Mouse (Mus musculus): ENCODE data around the gene Ap5z1. TPM values are rescaled to one million over a fixed set of nuclear protein-coding genes. Genes with fewer than 3 reads are reported as not detected.

Gene Ap5z1
- polyA plus RNA-seq, 1 experiment from 2014 or later = 8.7 TPM

GRCm38 (mm10) chr5:142421886-142422285 is 41.9 kb upstream of the Ap5z1 start:
- Histone ChIP-seq H3K4me3 (ENCODE audit: low read depth, low read length) (no peak overlapping the region), H3K4me2 (ENCODE audit: low read depth, low read length) (no peak overlapping the region), H3K9me3 (ENCODE audit: control insufficient read depth, low read length) (no peaks in the 10 kb centered on the region), H3K27ac (replicated peaks; ENCODE audit: low read depth, low read length) (no peak overlapping the region), H3K9ac (ENCODE audit: low read depth, low read length) (no peak overlapping the region), H3K36me3 (ENCODE audit: control insufficient read depth, insufficient read depth, low read length) (peaks cover 28% of the 10 kb centered on the region; the same call in 1 of the 2 replicates), H3K4me1 (ENCODE audit: control insufficient read depth, insufficient read depth, low read length) (peaks cover 20% of the 10 kb centered on the region), H3K27me3 (replicated peaks; ENCODE audit: control insufficient read depth, insufficient read depth, low read length) (no peaks in the 10 kb centered on the region)
- ATAC-seq (ENCODE audit: low read depth) (no peak), DNase-seq (ENCODE audit: low spot score) (no peak)
- WGBS = 80% methylated on average over 5 of the region's 5 CpGs

GRCm38 (mm10) chr5:142423141-142423540 is 40.6 kb upstream of the Ap5z1 start:
- Histone ChIP-seq H3K4me2 (ENCODE audit: low read depth, low read length) (no peak overlapping the region), H3K27ac (replicated peaks; ENCODE audit: low read depth, low read length) (no peak overlapping the region), H3K4me1 (ENCODE audit: control insufficient read depth, insufficient read depth, low read length) (peaks cover 20% of the 10 kb centered on the region), H3K4me3 (ENCODE audit: low read depth, low read length) (no peak overlapping the region), H3K36me3 (ENCODE audit: control insufficient read depth, insufficient read depth, low read length) (0 out of 2 replicates have a peak, but pooled peaks cover 22% of the 10 kb centered on the region), H3K27me3 (replicated peaks; ENCODE audit: control insufficient read depth, insufficient read depth, low read length) (no peaks in the 10 kb centered on the region), H3K9me3 (ENCODE audit: control insufficient read depth, low read length) (no peaks in the 10 kb centered on the region), H3K9ac (ENCODE audit: low read depth, low read length) (no peak overlapping the region)
- no peak for DNase-seq (ENCODE audit: low spot score)
- WGBS = 82% methylated on average over 10 of the region's 10 CpGs
- ATAC-seq (ENCODE audit: low read depth) = no peak

GRCm38 (mm10) chr5:142423701-142424100 is 40.0 kb upstream of the Ap5z1 start:
- H3K27ac ChIP-seq (replicated peaks; ENCODE audit: low read depth, low read length) = no peak overlapping the region

GRCm38 (mm10) chr5:142424627-142425349 is 39.0 kb upstream of the Ap5z1 start:
- no peak overlapping the region for H3K9ac ChIP-seq (ENCODE audit: low read depth, low read length)

More at GRCm38 (mm10) chr5:142423701-142424100, 40.0 kb upstream of the Ap5z1 start:
- Histone ChIP-seq H3K4me3 (ENCODE audit: low read depth, low read length) (no peak overlapping the region), H3K9me3 (ENCODE audit: control insufficient read depth, low read length) (no peaks in the 10 kb centered on the region), H3K9ac (ENCODE audit: low read depth, low read length) (no peak overlapping the region), H3K4me1 (ENCODE audit: control insufficient read depth, insufficient read depth, low read length) (peaks cover 20% of the 10 kb centered on the region), H3K36me3 (ENCODE audit: control insufficient read depth, insufficient read depth, low read length) (0 out of 2 replicates have a peak, but pooled peaks cover 22% of the 10 kb centered on the region), H3K4me2 (ENCODE audit: low read depth, low read length) (no peak overlapping the region), H3K27me3 (replicated peaks; ENCODE audit: control insufficient read depth, insufficient read depth, low read length) (no peaks in the 10 kb centered on the region)
- 57% methylated on average over 3 of the region's 3 CpGs for WGBS
- ATAC-seq (ENCODE audit: low read depth) = no peak
- no peak for DNase-seq (ENCODE audit: low spot score)

GRCm38 (mm10) chr5:142426476-142426875 is 37.3 kb upstream of the Ap5z1 start:
- H3K27ac ChIP-seq (replicated peaks; ENCODE audit: low read depth, low read length) = no peak overlapping the region
- DNase-seq (ENCODE audit: low spot score) = no peak
- H3K9ac ChIP-seq (ENCODE audit: low read depth, low read length) = no peak overlapping the region
- no peaks in the 10 kb centered on the region for H3K27me3 ChIP-seq (replicated peaks; ENCODE audit: control insufficient read depth, insufficient read depth, low read length)
- no peak overlapping the region for H3K4me3 ChIP-seq (ENCODE audit: low read depth, low read length)
- no peak overlapping the region for H3K4me2 ChIP-seq (ENCODE audit: low read depth, low read length)
- ATAC-seq (ENCODE audit: low read depth) = no peak
- H3K36me3 ChIP-seq (ENCODE audit: control insufficient read depth, insufficient read depth, low read length) = 0 out of 2 replicates have a peak, but pooled peaks cover 6% of the 10 kb centered on the region
- peaks cover 23% of the 10 kb centered on the region for H3K4me1 ChIP-seq (ENCODE audit: control insufficient read depth, insufficient read depth, low read length)
- 91% methylated on average over 2 of the region's 2 CpGs for WGBS
- no peaks in the 10 kb centered on the region for H3K9me3 ChIP-seq (ENCODE audit: control insufficient read depth, low read length)

More at GRCm38 (mm10) chr5:142424627-142425349, 39.0 kb upstream of the Ap5z1 start:
- Histone ChIP-seq H3K9me3 (ENCODE audit: control insufficient read depth, low read length) (no peaks in the 10 kb centered on the region), H3K27ac (replicated peaks; ENCODE audit: low read depth, low read length) (peak overlapping the region; percentile 71), H3K36me3 (ENCODE audit: control insufficient read depth, insufficient read depth, low read length) (0 out of 2 replicates have a peak, but pooled peaks cover 18% of the 10 kb centered on the region), H3K4me2 (ENCODE audit: low read depth, low read length) (no peak overlapping the region), H3K4me3 (ENCODE audit: low read depth, low read length) (no peak overlapping the region), H3K27me3 (replicated peaks; ENCODE audit: control insufficient read depth, insufficient read depth, low read length) (no peaks in the 10 kb centered on the region), H3K4me1 (ENCODE audit: control insufficient read depth, insufficient read depth, low read length) (peaks cover 20% of the 10 kb centered on the region)
- 40% methylated on average over 13 of the region's 13 CpGs for WGBS
- DNase-seq (ENCODE audit: low spot score) (peak; percentile 61), ATAC-seq (ENCODE audit: low read depth) (peak; percentile 54; the same call in 1 of the 2 replicates)

- Histone ChIP-seq H3K36me3 (ENCODE audit: control insufficient read depth, insufficient read depth, low read length) (no peaks in the 10 kb centered on the region), H3K9ac (ENCODE audit: low read depth, low read length) (no peak overlapping the region), H3K27me3 (replicated peaks; ENCODE audit: control insufficient read depth, insufficient read depth, low read length) (no peaks in the 10 kb centered on the region), H3K4me2 (ENCODE audit: low read depth, low read length) (no peak overlapping the region), H3K4me3 (ENCODE audit: low read depth, low read length) (no peak overlapping the region), H3K27ac (replicated peaks; ENCODE audit: low read depth, low read length) (no peak overlapping the region), H3K9me3 (ENCODE audit: control insufficient read depth, low read length) (no peaks in the 10 kb centered on the region), H3K4me1 (ENCODE audit: control insufficient read depth, insufficient read depth, low read length) (peaks cover 35% of the 10 kb centered on the region)
- ATAC-seq (ENCODE audit: low read depth) (no peak), DNase-seq (ENCODE audit: low spot score) (no peak)
- WGBS = 74% methylated on average over 10 of the region's 10 CpGs
These were observed 35.9 kb upstream of the Ap5z1 start for GRCm38 (mm10) chr5:142427876-142428275.

- DNase-seq (ENCODE audit: low spot score) (no peak), ATAC-seq (ENCODE audit: low read depth) (no peak)
- 72% methylated on average over 6 of the region's 6 CpGs for WGBS
- Histone ChIP-seq H3K27me3 (replicated peaks; ENCODE audit: control insufficient read depth, insufficient read depth, low read length) (no peaks in the 10 kb centered on the region), H3K27ac (replicated peaks; ENCODE audit: low read depth, low read length) (no peak overlapping the region), H3K4me3 (ENCODE audit: low read depth, low read length) (no peak overlapping the region), H3K36me3 (ENCODE audit: control insufficient read depth, insufficient read depth, low read length) (no peaks in the 10 kb centered on the region), H3K9ac (ENCODE audit: low read depth, low read length) (no peak overlapping the region), H3K9me3 (ENCODE audit: control insufficient read depth, low read length) (no peaks in the 10 kb centered on the region), H3K4me2 (ENCODE audit: low read depth, low read length) (no peak overlapping the region), H3K4me1 (ENCODE audit: control insufficient read depth, insufficient read depth, low read length) (peaks cover 43% of the 10 kb centered on the region)
These were observed 35.1 kb upstream of the Ap5z1 start for GRCm38 (mm10) chr5:142428691-142429090.

- no peak overlapping the region for H3K4me2 ChIP-seq (ENCODE audit: low read depth, low read length)
- no peak overlapping the region for H3K4me3 ChIP-seq (ENCODE audit: low read depth, low read length)
- 50% methylated on average over 12 of the region's 12 CpGs for WGBS
- ATAC-seq (ENCODE audit: low read depth) (peak; percentile 20; the same call in 1 of the 2 replicates), DNase-seq (ENCODE audit: low spot score) (peak; percentile 64)
- no peak overlapping the region; the same call in 1 of the 2 replicates for H3K27ac ChIP-seq (replicated peaks; ENCODE audit: low read depth, low read length)
- H3K9ac ChIP-seq (ENCODE audit: low read depth, low read length) = 0 out of 2 replicates have a peak overlapping the region, but pooled peaks have one; percentile 4
- no peaks in the 10 kb centered on the region for H3K27me3 ChIP-seq (replicated peaks; ENCODE audit: control insufficient read depth, insufficient read depth, low read length)
- H3K9me3 ChIP-seq (ENCODE audit: control insufficient read depth, low read length) = no peaks in the 10 kb centered on the region
- H3K36me3 ChIP-seq (ENCODE audit: control insufficient read depth, insufficient read depth, low read length) = peaks cover 11% of the 10 kb centered on the region
- H3K4me1 ChIP-seq (ENCODE audit: control insufficient read depth, insufficient read depth, low read length) = peaks cover 27% of the 10 kb centered on the region
These were observed 32.7 kb upstream of the Ap5z1 start for GRCm38 (mm10) chr5:142431029-142431428.

All from embryonic facial prominence, embryonic 14.5 days (tissue).